Mouse (Mus musculus) right cerebral cortex, adult 18-20 months (tissue): ENCODE data around the gene Entpd1.
A peak's percentile ranks its signal among the peaks of the same experiment; 100 is the strongest.

Source experiments
- DNase-seq: peaks from one replicate; pipeline ENCODE4 v3.0.0; 2022; ENCODE audit warnings: mixed read lengths

The Entpd1 gene

DNA sequence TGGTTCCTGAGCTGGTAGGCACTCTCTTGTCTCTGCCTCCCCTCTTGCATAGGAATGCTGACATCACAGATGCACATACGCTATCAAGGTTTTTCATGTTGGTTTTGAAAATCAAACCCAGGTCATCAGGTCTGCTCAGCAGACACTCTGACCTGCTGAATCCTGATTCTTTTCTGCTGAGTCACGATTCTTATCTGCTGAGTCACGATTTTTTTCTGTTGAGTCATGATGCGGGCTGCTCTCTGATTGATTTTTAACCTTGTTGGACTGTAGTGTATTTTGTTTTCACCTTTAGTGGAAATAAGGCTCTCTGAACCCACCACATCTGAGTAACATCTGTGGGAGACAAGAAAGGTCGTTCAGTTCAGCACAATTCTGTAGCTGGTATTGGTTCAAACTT lies 63.2 kb downstream of the Entpd1 start:
- DNase-seq: no peak

DNA sequence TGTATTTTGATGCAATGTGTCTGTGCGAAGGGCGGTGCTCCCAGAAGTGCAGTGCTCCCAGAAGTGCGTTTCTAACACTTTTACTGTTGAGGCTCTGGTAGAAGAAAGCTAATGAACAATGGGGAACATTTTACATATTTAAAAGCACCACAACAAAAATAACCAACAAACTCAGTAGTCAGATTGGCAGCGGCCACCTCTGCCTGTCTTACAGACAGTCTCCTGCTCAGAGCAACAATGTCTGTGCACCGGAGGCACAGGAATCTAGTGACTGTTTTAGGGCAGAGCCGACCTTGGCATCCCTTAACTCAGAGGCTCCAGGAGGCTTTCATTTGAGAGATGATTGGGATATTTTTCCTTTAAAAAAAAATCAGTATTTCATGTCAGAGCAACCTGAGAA lies 65.9 kb downstream of the Entpd1 start:
- no peak for DNase-seq

DNA sequence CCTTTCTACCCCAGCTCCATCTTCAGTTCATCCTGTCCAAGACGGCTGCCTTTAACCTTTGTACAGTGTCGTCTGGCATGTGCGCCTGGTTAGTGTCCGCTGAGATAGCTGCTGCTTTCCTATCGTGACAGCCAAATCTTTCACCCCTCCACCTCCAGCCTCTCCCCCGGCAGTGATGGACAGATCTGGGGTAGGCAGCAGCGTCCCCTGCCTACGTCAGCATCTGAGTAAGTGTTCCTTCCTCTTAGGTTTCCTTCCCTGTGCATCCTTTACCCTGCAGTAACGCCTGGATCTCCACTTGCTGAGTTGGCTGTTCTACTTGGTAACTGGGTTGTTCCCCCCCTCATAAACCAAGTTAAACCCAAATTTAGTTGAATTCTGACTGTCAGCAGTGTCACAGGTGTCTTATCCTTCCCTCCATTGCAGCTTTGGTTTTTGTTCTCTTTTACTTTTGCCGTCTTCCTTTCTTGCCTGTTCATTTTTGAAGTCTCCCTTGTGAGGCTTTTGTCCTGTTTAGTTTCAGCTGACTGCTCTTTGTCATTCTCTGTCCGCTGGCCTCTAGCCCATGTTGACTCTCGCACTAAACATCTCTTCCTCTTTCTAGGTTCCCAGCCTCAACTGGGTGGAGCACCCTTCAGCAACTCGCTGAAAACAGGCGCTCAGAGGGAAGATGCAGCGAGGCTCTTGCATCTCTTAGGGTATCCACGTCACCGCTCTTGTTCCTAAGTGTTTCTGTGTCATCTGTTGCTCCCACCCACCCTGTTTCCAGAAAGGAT lies 66.6 kb downstream of the Entpd1 start:
- no peak for DNase-seq

DNA sequence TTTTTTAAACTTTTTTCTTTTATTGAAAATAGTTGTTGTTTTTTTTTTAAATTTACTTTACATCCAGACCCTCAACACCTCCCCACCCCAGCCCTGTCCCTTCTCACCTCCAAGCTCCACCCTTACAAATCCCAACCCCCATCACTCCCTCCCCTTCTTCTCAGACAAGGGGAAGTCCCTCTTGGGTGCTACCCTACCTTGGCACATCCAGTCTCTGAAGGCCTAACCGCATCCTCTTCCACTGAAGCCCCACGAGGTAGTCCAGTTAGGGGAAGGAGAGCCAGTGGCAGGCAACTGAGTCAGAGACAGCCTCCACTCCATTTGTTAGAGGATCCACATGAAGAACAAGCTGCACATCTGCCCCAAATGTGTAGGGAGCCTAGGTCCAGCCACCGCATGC lies 67.5 kb downstream of the Entpd1 start:
- DNase-seq: no peak

DNA sequence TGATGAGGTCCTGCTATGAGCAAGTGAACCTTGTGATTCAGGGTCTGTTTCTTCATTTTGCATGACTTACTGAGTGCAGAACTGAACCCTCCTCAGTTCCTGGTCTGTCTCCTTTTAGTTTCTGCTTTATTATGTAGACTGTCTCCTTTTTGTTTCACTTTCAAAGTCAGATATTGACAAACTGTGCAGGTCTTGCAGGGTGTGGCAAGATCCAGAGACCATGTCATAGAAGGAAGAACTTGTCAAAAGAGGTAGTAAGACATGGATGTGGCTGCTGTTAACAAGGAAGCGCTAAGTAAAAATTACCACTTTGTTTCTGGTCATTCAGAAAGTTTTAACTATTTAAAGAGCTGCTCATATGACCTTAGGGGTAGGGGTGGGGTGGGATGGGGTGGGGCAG lies 72.0 kb downstream of the Entpd1 start:
- DNase-seq: no peak

DNA sequence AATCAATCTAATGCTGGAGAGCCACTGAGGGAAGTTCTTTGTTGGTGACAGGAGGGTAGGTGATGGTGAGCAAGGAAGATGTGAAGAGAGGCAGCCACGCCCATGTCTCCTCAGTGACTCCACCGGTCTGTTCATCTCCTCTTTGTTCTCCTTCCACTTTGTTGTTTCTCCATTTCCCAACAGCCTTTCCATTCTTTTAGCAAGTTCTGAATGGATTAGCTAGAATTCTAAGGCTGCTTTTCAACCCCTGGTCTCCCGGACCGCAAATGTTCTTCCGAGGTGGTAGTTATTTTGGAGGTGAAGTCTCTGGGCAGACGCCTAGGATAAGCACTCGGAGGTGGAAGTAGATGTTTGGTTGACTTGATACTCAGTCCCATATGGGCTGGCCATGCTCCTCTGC lies 72.4 kb downstream of the Entpd1 start:
- DNase-seq: no peak

DNA sequence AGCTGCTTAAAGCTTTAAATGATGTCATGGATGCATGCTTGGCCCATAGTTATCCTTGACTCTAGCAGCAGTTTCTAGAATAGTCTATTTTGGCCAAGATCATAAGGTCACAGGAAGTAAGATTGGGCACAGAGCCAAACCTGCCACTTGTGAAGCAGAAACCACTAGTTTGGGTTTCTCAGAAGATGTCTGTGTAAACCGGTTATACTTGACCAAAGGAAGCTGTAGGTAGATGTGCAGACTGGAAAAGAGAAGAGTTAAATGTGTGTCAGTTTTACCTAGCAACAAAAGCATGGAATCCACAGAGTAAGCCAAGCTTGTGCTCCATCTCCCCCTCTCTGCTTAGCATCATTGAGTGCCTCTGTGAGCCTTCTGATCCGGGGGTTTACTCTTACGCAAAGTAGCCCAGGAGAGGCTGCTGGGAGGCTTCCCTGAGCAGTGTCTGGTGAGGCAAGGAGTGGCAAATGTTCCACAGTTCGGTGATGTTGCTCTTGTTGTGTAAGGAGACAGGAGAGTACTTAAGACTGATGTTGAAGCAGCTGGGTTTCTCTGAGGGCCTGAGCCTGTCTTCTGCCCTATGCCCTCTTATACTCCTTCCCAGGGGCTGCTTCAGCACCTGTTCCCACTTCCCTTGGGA lies 75.2 kb downstream of the Entpd1 start:
- no peak for DNase-seq

DNA sequence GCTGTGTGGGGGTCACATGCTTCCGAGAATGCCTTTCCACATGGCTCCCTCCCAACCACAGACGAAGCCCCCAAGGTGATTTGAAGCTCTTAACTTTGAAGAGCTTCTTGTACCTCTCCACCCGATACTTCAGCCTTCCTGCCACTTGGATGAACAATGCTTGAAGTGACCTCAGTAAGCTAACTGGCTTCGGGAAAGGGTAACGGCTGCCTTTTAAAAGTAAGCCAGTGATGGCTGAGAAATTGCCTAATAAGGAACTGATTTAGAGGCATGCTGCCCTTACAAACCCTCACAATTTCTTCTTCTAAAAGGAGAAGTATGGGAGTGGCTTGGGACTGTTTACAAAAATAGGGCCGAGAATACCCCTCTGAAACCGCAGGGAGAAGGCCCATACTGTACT lies 81.0 kb downstream of the Entpd1 start:
- DNase-seq: no peak

DNA sequence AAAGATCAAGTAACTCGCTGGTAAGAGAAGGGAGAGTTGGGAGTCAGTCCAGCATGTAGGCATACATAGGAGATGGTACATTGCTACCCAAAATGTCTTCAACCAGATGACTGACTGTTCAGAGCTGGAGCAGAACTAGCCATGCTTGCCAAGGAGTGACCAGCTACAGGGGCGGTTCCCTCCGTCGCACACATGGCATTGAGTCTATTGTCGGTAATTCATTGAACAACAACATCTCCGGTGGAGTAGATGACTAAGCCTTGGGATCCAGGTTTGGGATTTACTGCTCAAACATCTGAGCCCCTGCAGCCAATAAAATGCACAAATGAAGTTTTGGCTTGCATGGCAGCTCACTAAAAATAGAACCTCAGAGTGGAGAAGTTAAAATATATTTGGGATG lies 84.0 kb downstream of the Entpd1 start:
- peak; percentile 8 for DNase-seq

DNA sequence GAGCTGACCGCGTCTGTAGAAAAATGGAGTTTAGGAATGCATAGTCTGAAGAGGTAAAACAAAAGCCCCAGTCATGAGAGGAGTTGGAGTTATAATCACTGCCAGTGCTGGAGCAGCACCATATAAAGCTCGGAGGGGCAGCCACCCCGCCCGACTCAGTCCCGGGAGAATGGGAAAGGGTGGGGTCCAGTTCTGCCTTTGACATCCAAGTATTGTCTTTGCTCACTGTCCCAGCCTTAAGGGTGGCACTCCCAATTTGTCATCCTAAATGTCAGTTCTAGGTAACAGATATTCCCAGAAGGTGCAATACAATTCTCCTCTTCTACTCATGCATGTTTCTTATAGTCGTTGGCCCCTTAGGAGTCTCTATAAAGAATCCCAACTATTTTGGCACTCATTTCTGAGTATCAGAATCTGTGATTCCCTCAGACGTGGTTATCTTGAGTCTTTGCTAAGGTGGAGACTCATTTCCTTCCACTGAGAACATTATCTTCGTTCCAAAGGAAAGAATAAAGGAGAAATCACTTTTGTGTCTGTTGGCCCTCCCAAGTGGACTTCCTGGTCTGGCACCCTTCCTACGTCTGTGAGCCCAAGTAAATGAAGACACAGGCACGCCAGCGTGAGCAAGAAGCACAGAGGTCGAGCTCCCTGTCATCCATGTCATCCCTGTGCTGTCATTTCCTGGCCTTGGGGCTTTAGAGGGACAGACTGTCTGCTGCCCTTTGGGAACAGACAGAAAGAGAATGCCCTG lies 86.1 kb downstream of the Entpd1 start:
- DNase-seq: no peak

DNA sequence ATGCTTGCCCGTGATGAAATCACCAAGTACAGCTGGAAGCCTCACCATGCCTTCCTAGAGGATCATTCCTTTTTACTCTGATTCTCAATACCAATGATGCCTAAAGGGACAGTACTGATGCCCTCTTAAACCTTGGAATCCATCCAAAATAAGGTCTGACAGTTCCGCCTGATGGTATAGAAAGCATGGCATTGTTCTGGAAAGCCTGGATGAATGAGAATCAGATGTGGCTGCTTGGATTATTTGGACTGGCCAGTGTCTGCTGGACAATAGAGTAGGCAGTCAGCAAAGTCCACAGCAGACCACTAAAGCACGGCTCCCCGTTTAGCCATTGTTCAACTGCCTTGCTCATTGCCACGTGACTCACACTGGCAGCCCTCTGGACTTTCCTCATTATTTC lies 87.7 kb downstream of the Entpd1 start:
- no peak for DNase-seq

DNA sequence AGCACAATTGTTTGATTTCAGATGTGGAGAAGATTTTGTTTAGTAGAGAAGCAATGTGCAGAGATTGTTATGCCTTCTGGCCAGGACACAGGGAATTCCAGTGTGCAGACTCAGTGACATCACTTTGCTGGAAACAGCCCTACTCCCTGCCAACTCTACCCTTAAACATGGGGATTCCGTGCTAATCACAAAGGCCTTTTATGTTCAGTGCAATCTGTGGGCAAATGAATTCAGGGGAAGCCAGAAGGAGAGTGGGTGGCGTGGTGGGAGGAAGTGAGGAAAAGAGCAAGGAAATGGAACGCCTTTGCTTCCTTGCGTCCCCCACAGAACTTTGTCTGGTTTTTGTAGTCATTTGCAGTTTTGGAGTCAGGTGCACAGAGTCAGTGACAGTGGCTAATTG lies 90.2 kb downstream of the Entpd1 start:
- peak; percentile 86 for DNase-seq

DNA sequence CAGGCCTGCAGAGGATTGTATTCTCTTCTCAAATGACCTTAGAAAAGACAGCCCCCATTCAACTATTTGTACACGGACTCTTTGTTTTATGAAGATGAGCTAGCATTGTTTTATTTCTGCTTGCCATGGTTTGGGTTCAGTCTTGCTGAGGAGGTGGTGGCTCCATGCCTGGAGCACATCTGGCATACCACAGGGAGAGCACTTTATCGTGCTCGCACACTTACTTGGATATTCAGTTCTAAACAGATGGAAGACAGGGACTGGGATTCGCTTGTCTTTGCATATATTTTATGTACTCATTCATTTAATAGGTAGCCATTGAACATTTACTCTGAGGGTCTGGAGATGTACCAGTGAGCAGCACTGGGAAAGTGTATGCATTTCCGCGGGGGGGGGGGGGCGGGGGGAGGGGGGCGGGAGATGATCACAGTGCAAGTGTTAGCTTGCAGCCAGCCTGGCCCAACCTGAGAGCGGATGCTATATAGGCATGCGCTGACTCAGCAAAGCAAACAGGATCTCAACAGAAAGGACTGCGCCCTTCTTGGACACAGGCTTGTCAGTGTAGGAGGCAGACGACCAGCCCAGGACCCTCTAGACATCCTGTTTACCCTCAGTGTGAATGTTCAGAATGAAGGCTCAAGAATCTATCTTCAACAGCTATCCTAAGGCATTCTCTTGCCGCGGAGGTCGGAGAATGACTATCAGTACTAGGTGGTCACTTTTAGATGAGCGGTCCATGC lies 100.9 kb downstream of the Entpd1 start:
- no peak for DNase-seq

DNA sequence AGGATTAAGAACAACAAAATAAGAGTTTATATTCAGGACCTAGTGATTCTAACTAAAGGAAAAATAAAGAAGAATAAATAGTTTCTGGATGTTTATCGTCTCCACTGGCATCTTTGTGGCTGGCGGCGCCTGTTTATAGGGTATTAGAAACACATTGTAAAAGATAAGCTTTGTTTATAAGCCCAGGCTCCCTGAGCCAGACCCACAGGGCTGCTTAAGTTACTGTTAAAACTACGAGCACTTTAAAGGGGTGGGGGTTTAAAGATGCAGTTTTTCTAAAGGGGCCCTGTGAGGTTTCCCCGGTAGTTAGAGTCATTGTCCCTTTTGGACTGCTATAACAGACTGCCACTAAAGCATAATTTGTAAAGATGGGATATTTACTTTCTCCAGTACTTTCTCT lies 102.5 kb downstream of the Entpd1 start:
- no peak for DNase-seq

DNA sequence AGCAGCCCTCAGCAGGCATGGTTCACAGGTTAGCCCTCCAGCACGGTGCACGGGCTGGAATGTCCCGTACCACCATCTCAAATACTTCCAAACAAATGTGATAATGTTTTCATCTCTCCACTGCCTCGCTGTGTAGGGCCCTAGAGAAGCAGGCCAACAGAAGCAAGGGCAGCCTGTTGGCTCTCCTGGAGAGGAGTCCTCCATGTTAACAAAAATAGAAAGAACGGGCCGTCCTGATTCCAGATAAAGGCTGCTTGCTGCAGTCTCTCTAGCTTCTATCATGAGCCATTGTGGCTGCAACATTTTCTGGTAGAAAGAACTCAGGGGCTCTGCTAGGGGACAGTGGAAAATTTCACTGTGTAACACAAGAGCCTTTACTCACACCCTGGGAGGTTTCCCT lies 104.8 kb downstream of the Entpd1 start:
- no peak for DNase-seq

DNA sequence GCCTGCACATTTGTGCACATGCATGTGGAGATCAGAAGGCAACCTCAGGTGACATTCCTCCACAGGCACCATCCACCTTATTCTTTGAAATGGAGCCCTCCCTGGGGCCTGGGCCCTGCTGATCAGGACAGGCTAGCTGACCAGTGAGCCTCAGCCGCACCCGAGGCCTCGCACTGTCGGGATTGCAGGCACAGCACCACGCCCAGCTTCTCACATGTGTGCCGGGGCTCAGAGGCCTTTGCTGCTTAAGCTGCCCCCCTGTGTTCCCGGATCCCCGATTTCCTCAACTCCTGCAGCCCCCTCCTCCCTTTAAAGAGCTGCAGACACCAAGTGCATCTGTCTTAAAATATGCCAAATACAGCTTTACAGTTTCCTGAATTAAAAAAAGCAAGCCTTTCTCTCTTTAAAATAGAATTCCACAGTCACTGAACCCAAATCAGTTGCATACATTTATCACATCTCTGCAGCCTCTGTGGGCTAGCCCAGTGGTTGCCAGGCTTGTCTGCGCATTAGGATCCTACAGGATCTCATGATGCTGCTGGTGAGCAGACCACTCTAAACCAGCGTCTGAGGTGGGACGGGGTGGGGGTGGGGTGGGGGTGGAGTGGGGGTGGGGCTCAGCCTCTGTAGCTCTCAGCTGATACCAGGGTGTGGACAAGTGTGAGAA lies 107.4 kb downstream of the Entpd1 start:
- no peak for DNase-seq

DNA sequence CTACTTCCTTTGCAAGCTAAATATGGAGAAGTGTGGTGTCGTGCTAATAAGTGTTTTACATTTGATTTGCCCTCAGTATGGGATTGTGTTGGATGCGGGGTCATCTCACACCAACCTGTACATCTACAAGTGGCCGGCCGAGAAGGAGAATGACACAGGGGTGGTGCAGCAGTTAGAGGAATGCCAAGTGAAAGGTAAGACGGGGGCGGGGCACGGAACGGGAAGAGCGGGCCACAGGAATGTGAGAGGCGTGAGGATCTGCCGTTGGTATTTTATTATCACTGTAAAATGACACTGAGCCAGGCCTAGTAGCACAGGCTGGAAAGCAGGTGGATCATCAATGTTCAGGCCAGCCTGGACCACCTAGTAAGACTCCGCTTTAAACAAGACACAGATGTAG lies 108.2 kb downstream of the Entpd1 start:
- DNase-seq: no peak

DNA sequence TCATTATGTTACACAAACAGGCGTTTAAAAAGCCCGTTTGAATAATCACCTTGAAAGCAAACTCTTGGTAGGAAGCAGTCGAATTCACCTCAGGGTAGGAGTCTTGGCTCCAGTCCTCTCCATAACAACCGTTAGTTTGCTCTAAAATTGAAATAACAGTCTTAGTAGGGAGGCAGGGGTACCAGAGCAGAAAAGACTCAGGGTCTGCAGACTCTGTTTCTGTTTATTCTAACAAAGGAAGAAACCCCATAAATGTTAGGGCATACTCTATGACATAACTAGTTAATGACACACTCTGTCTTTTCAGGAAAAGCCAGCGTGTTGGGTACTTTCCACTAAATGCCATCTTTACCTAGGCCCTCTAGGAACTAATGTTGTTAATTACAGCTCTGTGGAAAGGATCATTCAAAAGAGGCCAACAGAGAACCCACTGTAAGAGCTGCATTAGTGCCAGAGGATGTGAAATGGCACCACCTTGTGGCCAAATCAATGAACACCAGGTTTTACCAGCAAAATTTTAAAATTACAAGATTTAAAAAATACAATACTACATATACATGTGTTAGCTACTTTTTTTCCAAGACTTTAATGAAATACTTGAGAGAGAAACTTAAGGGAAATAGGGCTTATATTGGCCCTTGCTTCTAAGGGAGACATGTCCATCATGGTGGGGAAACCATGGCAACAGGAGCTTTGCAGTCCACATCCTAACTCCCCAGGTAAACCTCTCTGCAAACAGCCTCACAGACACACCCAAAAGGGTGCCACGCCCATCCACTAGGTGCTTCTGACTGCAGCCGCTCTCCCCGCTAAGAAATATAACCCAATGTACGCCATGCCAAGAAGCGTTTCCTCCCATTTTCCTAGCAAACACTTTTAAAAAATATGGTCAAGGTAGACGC lies 110.2 kb downstream of the Entpd1 start:
- peak; percentile 52 for DNase-seq

DNA sequence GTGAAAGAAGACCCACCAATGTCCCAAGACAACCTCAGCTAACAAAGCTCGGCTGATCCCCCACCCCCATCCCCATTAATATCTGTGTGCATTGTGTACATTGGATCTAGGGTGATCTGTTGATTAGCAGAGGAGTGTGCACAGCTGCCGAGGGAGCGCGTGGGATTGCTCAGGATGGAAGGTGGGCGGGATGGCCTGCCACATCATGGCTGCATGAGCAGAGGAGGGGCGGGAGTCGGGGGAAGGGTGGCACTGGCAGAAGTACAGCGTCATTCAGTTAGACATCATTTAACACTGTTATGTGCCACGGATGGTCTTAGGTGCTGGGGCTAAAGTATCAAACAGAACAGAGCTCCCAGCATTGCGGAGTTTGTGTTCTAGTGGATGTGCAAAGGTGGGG lies 111.3 kb downstream of the Entpd1 start:
- DNase-seq: peak; percentile 57

DNA sequence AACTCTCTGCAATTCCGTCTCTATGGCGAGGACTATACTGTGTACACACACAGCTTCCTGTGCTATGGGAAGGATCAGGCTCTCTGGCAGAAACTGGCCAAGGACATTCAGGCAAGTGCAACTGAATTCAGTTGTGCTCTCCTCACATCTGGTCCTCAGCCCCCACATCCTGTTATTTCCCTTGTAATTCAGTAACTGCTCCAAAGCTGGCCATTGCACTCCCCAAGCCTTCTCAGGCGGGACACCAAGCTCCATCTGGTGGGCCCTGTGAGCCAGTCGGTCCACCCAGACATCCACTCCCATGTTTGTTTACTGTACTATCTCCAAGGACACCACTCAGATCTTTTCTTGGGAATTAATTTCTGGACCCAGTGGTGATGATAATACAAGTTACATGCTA lies 114.0 kb downstream of the Entpd1 start:
- DNase-seq: no peak

DNA sequence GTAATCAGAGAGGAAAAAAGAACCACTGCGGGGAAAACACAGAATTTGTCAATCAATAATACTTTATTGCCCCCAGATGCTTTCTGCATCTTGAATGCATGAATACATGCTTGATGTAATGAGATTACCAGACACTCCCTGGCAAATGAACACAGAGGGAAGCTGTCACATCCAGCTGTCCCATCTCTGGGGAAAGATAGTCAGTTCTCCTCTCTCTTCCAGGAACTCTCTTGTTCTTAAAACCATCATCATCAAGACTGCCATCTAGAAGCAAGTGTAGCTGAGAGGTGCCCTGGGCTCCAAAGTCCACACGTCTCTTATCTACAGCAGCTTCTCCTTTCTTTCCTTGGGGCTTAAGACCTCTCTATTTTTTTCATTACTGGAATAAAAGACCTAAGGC lies 114.4 kb downstream of the Entpd1 start:
- no peak for DNase-seq

DNA sequence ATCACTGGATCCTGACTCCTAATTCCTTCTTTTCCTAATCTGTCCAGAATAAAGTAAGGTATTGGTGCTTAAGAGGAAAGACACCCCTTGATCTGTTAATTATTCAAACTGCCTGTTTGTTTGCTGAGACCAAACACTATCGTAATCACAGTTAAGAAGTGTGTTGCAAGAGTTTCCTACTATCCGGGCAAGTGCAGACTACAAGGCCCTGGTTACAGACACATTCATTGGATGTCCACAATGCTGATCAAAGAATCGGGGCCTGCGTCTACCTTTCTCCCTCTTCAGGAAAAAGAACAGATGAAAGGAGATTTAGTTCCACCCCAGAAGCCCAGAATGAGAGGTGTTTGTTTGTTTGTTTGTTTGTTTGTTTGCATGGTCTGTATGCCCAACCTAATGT lies 116.0 kb downstream of the Entpd1 start:
- no peak for DNase-seq
